Mouse (Mus musculus): ENCODE measurements around the gene Apol9a.

DNA sequence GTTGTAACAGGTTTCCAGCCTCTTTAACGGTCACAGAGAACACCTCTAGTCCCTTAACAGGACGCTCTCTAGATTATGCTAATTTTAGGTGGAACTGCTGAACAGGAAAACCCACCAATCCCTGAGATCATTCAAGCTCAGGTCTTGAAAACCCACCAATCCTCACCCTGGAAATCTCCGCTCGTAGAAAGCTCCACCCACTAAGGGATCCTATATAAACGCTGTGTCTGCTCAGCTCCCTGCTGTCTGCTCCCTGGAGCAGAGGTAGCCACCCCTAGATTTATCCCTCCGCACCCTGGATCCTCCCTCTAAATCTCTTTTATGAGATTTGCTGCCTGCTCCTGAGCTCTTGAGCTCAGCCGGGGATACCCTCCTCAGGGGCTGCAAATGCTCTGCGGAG lies 40.3 kb downstream of the Apol9a start:
- TF ChIP-seq CTCF (conservative IDR thresholded peaks at IDR 0.05; ENCODE audit: low read length) (no peak), POU5F1 (IDR thresholded peaks at IDR 0.05; ENCODE audit: borderline replicate concordance, low read length) (no peak)
